Mouse (Mus musculus) neural tube, embryonic 10.5 days (tissue): ENCODE results near the gene Cxcr2.
"Not testable (repeated sequence)": the region's sequence is repeated elsewhere in the genome, so short reads cannot be mapped to it uniquely, and the experiment has no call there.

Source experiments
- DNase-seq: peaks from one replicate; pipeline ENCODE4 v3.0.0-alpha.2; 2017; ENCODE audit warnings: low spot score; ENCODE audit errors: extremely low spot score

Cxcr2 gene

GRCm38 (mm10) chr1:74139415-74139814 lies 14.4 kb upstream of the Cxcr2 start:
- no peak for DNase-seq

GRCm38 (mm10) chr1:74141781-74142180 lies 12.0 kb upstream of the Cxcr2 start:
- DNase-seq, result no peak

- no peak for DNase-seq
Observed at GRCm38 (mm10) chr1:74149106-74149885, 4.5 kb upstream of the Cxcr2 start.

- no peak for DNase-seq
Observed at GRCm38 (mm10) chr1:74150101-74150500, 3.7 kb upstream of the Cxcr2 start.

- DNase-seq, result no peak
Observed at GRCm38 (mm10) chr1:74151091-74151490, 2.7 kb upstream of the Cxcr2 start.

- DNase-seq, result no peak
Observed at GRCm38 (mm10) chr1:74155435-74156012, 1.7 kb downstream of the Cxcr2 start.

- DNase-seq, result no peak
Observed at GRCm38 (mm10) chr1:74156381-74156910, 2.7 kb downstream of the Cxcr2 start.

- not testable (repeated sequence) for DNase-seq
Observed at GRCm38 (mm10) chr1:74159613-74160012, 5.8 kb downstream of the Cxcr2 start.

GRCm38 (mm10) chr1:74160036-74160435 lies 6.2 kb downstream of the Cxcr2 start:
- no peak for DNase-seq

- no peak for DNase-seq
Observed at GRCm38 (mm10) chr1:74167136-74167535, 13.3 kb downstream of the Cxcr2 start.

- DNase-seq, result no peak
Observed at GRCm38 (mm10) chr1:74169721-74170120, 15.9 kb downstream of the Cxcr2 start.

GRCm38 (mm10) chr1:74172722-74173121 lies 18.9 kb downstream of the Cxcr2 start:
- DNase-seq, result no peak

- no peak for DNase-seq
Observed at GRCm38 (mm10) chr1:74175731-74176130, 21.9 kb downstream of the Cxcr2 start.

GRCm38 (mm10) chr1:74178618-74179017 lies 24.8 kb downstream of the Cxcr2 start:
- DNase-seq, result no peak

- DNase-seq, result no peak
Observed at GRCm38 (mm10) chr1:74179624-74180408, 26.0 kb downstream of the Cxcr2 start.

GRCm38 (mm10) chr1:74181462-74181861 lies 27.7 kb downstream of the Cxcr2 start:
- DNase-seq, result no peak

GRCm38 (mm10) chr1:74183006-74183405 lies 29.2 kb downstream of the Cxcr2 start:
- DNase-seq, result no peak

GRCm38 (mm10) chr1:74190471-74190870 lies 36.7 kb downstream of the Cxcr2 start:
- no peak for DNase-seq

GRCm38 (mm10) chr1:74192711-74193110 lies 38.9 kb downstream of the Cxcr2 start:
- DNase-seq, result no peak

- DNase-seq, result no peak
Observed at GRCm38 (mm10) chr1:74194445-74194844, 40.7 kb downstream of the Cxcr2 start, which contains the start of gene Cxcr1. Cxcr1 (minus strand) TSS chr1:74194631.

GRCm38 (mm10) chr1:74195961-74196360 lies 42.2 kb downstream of the Cxcr2 start:
- no peak for DNase-seq
